Mouse (Mus musculus): ENCODE measurements around the gene Gm13695.
A peak's percentile ranks its signal among the peaks of the same experiment; 100 is the strongest.
"Not testable (repeated sequence)": the region's sequence is repeated elsewhere in the genome, so short reads cannot be mapped to it uniquely, and the experiment has no call there.

The Gm13695 gene

DNA sequence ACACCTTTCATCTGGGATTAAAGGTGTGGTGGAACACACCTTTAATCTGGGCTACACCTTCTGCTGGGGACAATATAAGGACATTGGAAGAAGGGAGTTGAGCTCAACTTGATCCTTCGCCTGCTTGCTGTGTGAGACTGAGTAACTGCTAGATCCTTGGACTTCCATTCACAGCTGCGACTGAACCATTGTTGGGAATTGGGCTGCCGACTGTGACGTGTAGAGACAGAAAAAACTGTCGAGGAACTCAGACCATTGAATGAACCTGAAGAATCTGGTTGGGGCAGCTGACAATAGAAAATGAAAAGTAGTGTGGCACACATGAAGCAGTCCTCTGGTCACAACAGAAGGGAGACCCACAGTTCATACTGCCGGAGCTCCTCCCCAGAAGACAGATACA, at the start of gene Gm13695:
Gene Gm13695 (plus strand): TSS at position 301 of the 400 bp plus-strand sequence.
- DNase-seq = not testable (repeated sequence)

DNA sequence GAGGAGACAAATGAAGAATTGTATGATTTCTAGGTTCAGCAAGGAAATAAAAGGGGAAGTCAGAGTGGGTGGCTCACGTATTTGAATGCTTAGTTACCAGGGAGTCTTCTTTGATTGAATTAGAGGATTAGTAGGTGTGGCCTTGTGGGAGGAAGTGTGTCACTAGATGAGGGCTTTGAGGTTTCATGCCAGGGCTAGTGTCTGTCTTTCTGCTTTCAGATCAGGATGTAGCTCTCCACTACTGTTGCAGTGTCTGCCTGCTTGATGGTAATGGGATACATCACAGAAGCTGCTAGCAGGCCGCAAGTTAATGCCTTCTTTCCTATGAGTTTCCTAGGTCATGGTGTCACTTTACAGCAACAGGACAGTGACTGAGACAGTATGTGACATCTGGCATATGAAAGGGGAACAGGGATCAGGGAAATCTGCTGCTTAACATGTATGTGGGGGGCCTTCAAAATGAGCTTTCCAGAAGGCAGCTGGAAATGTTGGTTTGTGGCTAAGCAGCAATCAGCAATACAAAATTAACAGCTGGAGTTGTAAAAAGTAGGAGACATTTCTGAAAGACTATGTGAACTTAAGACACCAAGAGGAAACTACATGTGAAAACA, 37.5 kb upstream of the Gm13695 start:
- no peak for DNase-seq

DNA sequence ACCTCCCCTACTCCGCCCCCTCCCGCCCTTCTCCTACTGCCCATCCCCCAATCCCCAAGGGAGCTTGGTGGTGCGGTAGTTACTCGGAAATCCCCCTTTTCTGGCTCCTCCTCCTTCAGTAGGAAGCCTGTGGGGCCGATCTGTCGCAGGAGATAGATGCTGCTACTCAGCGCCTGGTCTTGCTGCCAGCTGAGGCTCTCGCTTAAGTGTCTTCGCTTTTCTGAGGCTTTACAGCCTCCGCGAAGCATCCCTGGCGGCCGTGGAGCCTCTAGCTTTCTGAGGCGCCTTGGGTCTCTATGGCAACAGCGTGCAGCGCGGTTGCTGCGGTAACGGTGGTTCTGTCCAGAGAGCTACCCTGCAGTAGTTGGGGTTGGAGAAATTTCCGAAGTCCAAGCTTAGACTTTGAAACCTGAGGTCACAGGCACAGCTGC, 26.2 kb upstream of the Gm13695 start, which contains the start of gene Zswim2:
Gene Zswim2 (minus strand): TSS at position 298 of the 431 bp plus-strand sequence.
- DNase-seq = peak; percentile 34 to 37

DNA sequence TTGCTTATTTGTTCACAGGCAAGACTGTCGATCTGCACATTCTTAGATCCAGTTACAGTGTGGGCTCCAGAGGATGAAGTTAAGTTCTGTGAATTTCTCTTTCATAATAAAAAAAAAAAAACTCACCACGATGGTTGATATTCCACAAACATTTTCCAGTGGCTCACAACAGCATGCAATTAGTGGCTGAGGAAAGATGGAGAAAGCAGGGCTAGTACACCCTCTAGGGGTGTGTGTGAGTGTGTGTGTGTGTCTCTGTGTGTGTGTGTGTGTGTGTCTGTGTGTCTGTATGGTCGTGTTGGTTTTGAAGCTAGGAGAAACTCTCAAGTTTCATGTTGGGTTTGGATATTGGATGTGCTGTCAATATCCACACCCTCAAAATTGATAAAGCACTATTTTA, 25.7 kb upstream of the Gm13695 start:
- DNase-seq = no peak

DNA sequence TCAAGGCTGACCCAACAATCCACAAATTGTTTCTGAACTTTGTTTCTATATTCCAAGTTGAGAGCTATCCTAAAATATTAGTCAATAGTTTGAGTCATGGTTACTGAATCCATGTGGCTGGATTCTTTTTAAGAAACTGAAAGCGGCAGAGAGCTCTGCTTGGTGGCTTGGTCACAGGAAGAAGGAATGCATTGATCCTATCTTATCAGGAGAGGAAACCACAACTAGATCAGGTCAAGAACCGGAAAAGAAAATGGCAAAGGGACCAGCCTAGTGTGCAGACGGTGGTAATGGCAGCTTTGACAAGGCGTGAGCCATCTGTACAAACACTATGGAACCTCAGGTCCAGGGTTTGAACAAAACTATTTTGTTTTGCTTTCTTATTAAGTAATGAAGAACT, 25.3 kb upstream of the Gm13695 start:
- no peak for DNase-seq

DNA sequence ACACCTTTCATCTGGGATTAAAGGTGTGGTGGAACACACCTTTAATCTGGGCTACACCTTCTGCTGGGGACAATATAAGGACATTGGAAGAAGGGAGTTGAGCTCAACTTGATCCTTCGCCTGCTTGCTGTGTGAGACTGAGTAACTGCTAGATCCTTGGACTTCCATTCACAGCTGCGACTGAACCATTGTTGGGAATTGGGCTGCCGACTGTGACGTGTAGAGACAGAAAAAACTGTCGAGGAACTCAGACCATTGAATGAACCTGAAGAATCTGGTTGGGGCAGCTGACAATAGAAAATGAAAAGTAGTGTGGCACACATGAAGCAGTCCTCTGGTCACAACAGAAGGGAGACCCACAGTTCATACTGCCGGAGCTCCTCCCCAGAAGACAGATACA, 11.7 kb upstream of the Gm13695 start, which contains the start of gene Gm13698:
Gene Gm13698 (plus strand): TSS at position 301 of the 400 bp plus-strand sequence.
- DNase-seq = not testable (repeated sequence)

DNA sequence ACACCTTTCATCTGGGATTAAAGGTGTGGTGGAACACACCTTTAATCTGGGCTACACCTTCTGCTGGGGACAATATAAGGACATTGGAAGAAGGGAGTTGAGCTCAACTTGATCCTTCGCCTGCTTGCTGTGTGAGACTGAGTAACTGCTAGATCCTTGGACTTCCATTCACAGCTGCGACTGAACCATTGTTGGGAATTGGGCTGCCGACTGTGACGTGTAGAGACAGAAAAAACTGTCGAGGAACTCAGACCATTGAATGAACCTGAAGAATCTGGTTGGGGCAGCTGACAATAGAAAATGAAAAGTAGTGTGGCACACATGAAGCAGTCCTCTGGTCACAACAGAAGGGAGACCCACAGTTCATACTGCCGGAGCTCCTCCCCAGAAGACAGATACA, 5.9 kb upstream of the Gm13695 start, which contains the start of gene Gm13693:
Gene Gm13693 (plus strand): TSS at position 301 of the 400 bp plus-strand sequence.
- DNase-seq = not testable (repeated sequence)

DNA sequence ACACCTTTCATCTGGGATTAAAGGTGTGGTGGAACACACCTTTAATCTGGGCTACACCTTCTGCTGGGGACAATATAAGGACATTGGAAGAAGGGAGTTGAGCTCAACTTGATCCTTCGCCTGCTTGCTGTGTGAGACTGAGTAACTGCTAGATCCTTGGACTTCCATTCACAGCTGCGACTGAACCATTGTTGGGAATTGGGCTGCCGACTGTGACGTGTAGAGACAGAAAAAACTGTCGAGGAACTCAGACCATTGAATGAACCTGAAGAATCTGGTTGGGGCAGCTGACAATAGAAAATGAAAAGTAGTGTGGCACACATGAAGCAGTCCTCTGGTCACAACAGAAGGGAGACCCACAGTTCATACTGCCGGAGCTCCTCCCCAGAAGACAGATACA, 5.7 kb downstream of the Gm13695 start, which contains the start of gene Gm13696:
Gene Gm13696 (plus strand): TSS at position 301 of the 400 bp plus-strand sequence.
- not testable (repeated sequence) for DNase-seq

DNA sequence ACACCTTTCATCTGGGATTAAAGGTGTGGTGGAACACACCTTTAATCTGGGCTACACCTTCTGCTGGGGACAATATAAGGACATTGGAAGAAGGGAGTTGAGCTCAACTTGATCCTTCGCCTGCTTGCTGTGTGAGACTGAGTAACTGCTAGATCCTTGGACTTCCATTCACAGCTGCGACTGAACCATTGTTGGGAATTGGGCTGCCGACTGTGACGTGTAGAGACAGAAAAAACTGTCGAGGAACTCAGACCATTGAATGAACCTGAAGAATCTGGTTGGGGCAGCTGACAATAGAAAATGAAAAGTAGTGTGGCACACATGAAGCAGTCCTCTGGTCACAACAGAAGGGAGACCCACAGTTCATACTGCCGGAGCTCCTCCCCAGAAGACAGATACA, 11.5 kb downstream of the Gm13695 start, which contains the start of gene Gm13694:
Gene Gm13694 (plus strand): TSS at position 301 of the 400 bp plus-strand sequence.
- not testable (repeated sequence) for DNase-seq

DNA sequence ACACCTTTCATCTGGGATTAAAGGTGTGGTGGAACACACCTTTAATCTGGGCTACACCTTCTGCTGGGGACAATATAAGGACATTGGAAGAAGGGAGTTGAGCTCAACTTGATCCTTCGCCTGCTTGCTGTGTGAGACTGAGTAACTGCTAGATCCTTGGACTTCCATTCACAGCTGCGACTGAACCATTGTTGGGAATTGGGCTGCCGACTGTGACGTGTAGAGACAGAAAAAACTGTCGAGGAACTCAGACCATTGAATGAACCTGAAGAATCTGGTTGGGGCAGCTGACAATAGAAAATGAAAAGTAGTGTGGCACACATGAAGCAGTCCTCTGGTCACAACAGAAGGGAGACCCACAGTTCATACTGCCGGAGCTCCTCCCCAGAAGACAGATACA, 17.3 kb downstream of the Gm13695 start, which contains the start of gene Gm13697:
Gene Gm13697 (plus strand): TSS at position 301 of the 400 bp plus-strand sequence.
- DNase-seq = not testable (repeated sequence)

DNA sequence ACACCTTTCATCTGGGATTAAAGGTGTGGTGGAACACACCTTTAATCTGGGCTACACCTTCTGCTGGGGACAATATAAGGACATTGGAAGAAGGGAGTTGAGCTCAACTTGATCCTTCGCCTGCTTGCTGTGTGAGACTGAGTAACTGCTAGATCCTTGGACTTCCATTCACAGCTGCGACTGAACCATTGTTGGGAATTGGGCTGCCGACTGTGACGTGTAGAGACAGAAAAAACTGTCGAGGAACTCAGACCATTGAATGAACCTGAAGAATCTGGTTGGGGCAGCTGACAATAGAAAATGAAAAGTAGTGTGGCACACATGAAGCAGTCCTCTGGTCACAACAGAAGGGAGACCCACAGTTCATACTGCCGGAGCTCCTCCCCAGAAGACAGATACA, 23.1 kb downstream of the Gm13695 start, which contains the start of gene Gm13691:
Gene Gm13691 (plus strand): TSS at position 301 of the 400 bp plus-strand sequence.
- not testable (repeated sequence) for DNase-seq

DNA sequence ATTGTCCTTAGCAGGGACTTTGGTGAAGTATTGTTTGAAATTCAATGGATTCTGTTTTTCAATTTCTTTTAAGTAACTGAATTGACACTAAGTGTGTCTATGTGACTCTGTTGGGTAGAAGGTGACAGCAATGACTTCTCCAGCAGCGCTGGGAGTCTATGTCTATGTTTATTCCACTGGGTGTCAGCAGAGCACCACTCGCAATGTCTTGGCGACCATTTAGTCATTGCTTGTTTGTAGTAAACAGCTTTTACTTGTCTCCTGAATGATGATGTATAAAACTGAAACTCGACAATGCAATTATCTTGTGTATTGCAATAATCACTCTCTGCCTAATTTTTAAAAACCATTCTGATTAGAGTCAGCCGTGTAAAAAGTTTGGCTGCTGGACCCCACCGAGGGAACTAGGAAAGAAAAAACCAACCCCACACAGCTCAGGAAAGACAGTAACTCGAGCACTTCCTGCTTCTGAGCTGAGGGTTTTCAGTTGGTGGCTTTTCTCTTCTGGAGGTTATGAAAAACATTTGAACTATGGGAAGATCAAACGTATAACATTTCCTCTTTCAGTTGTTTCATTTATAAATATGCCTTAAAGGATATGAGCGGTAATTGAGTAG, 26.6 kb downstream of the Gm13695 start:
- DNase-seq = peak in 1 of 2 experiments; percentile 32

DNA sequence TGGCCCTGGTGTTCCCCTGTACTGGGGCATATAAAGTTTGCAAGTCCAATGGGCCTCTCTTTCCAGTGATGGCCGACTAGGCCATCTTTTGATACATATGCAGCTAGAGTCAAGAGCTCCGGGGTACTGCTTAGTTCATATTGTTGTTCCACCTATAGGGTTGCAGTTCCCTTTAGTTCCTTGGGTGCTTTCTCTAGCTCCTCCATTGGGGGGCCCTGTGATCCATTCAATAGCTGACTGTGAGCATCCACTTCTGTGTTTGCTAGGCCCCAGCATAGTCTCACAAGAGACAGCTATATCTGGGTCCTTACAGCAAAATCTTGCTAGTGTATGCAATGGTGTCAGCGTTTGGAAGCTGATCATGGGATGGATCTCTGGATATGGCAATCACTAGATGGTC, 27.4 kb downstream of the Gm13695 start:
- DNase-seq = not testable (repeated sequence)

DNA sequence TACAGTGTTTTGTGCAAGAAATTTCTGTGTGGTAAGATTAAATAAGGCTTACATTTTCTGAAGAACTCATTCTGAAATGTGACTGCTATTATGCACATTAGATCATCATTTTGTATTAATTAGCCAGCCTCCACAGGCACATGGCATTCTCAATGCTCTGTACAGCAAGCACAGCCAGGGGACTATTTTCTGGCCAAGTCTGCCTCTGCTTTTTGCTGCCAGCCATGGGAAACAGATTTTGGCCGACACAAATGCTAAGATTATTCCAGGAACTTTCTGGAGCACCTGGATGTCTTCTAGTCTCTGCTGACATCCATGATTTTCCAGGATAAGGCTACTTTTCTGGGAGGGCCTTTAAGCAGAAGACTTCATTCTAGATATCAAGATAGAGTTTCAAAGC, 41.8 kb downstream of the Gm13695 start:
- no peak for DNase-seq

DNA sequence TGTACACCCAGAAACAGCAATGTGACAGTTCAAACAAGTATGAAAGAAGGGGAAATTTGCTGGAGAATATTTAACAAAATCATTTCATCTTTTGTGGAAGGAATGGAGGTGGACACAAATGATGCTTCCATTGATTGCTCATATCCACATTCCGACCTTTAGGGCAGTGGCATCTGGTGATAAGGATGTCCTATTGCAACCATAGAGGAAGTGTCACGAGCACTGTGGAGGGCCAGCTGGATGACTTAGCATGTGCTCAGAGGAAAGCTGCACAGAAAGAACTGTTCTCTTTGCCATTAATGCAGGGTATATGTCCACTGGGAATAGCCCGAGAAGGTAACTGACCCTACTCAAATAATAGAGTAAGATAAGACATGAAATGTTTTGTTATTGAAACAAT, 42.7 kb downstream of the Gm13695 start:
- no peak for DNase-seq

DNA sequence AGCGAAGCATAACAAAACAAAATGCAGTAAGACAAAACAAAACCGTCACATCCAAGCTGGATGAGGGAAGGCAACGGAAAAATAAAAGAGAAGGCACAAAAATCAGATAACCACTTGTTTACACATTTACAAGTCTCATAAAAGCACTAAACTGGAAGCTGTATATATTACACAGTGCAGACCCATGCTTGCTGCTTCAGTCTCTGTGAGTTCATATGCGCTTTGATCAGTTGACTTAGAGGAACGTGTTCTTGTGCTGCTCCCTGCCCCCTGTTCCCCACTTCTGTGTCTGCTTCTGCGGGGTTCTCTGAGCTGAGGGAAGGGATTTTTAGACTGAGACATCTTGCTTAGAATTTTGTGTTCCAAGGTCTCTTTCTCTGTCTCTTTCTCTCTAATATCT, 47.5 kb downstream of the Gm13695 start:
- DNase-seq = no peak

DNA sequence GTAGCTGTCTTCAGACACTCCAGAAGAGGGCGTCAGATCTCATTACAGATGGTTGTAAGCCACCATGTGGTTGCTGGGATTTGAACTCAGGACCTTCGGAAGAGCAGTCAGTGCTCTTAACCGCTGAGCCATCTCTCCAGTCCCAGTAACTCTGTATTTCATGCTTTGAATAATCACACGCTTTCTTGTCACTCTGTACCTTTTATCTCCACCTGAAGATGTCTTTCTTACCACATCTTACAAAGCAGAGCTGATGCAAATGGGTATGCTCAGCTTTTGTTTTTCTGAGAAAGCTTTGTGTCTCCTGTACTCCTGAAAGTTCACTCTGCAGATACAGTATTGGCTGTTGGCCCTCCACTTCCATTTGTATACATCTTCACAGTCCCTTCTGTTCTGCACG, 49.2 kb downstream of the Gm13695 start:
- DNase-seq = not testable (repeated sequence)

DNA sequence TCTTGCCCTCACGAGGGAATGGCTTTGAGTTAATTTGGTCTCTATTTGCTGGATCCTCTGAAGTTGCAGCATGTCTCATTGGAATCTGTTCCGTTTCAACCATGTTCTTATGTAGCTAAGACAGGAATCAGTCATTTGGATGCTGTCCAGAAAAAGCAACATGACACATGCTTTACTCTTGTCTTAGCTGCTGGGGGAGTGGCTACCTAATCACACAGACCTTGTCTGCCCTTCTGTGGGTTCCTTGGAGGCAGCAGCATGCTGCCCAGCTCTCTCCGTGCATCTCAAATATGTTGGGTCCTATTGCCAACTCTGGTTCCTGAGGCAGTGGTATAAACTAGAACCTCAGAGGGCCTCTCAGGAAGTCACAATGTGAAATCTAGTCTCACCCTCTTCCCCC, 51.2 kb downstream of the Gm13695 start:
- no peak for DNase-seq
